Mouse (Mus musculus): ENCODE measurements around the gene Duox1. TPM values are rescaled to one million over a fixed set of nuclear protein-coding genes. Genes with fewer than 3 reads are reported as not detected.

Gene Duox1
- polyA plus RNA-seq, 1 experiment from 2014 or later: 0.87 TPM

GRCm38 (mm10) chr2:122362622-122363523 is 47.4 kb downstream of the Duox1 start:
- H3K4me3 ChIP-seq: no peak overlapping the region
- H3K27ac ChIP-seq: no peak overlapping the region
- H3K27me3 ChIP-seq: no peaks in the 10 kb centered on the region
- no peaks in the 10 kb centered on the region for H3K9me3 ChIP-seq
- H3K4me1 ChIP-seq: peaks cover 26% of the 10 kb centered on the region
- peaks cover 39% of the 10 kb centered on the region for H3K36me3 ChIP-seq
- ATAC-seq (ENCODE audit: low FRiP score, low read depth): no peak
- no peak overlapping the region for H3K4me2 ChIP-seq (replicated peaks)
- 84% methylated on average over 13 of the region's 13 CpGs for WGBS
- no peak overlapping the region for H3K9ac ChIP-seq

GRCm38 (mm10) chr2:122364352-122364944 is 49.0 kb downstream of the Duox1 start:
- no peak overlapping the region for H3K27ac ChIP-seq
- no peak overlapping the region for H3K9ac ChIP-seq
- H3K4me3 ChIP-seq: no peak overlapping the region
- H3K4me1 ChIP-seq: peaks cover 28% of the 10 kb centered on the region
- no peaks in the 10 kb centered on the region for H3K27me3 ChIP-seq
- 84% methylated on average over 3 of the region's 3 CpGs for WGBS
- no peak overlapping the region for H3K4me2 ChIP-seq (replicated peaks)
- no peak for ATAC-seq (ENCODE audit: low FRiP score, low read depth)
- peaks cover 26% of the 10 kb centered on the region for H3K36me3 ChIP-seq
- H3K9me3 ChIP-seq: no peaks in the 10 kb centered on the region

- Histone ChIP-seq H3K4me3 (no peak overlapping the region), H3K27me3 (peaks cover 3% of the 10 kb centered on the region; the same call in 1 of the 2 replicates), H3K27ac (no peak overlapping the region), H3K9ac (no peak overlapping the region), H3K36me3 (peaks cover 22% of the 10 kb centered on the region), H3K4me2 (replicated peaks) (no peak overlapping the region), H3K4me1 (peaks cover 31% of the 10 kb centered on the region), H3K9me3 (no peaks in the 10 kb centered on the region)
- ATAC-seq (ENCODE audit: low FRiP score, low read depth): no peak
- WGBS: 86% methylated on average over 10 of the region's 10 CpGs
Observed at GRCm38 (mm10) chr2:122365244-122365866, 49.9 kb downstream of the Duox1 start.

- 72% methylated on average over 3 of the region's 3 CpGs for WGBS
- H3K4me2 ChIP-seq (replicated peaks): peak overlapping the region; percentile 88
- no peak for ATAC-seq (ENCODE audit: low FRiP score, low read depth)
- H3K4me1 ChIP-seq: peaks cover 31% of the 10 kb centered on the region
- H3K4me3 ChIP-seq: 0 out of 2 replicates have a peak overlapping the region, but pooled peaks have one; percentile 92
- no peak overlapping the region for H3K27ac ChIP-seq
- H3K27me3 ChIP-seq: peaks cover 9% of the 10 kb centered on the region; the same call in 1 of the 2 replicates
- H3K36me3 ChIP-seq: peaks cover 22% of the 10 kb centered on the region
- H3K9ac ChIP-seq: peak overlapping the region; percentile 92
- H3K9me3 ChIP-seq: no peaks in the 10 kb centered on the region
Observed at GRCm38 (mm10) chr2:122366039-122366438, 50.6 kb downstream of the Duox1 start.

DNA sequence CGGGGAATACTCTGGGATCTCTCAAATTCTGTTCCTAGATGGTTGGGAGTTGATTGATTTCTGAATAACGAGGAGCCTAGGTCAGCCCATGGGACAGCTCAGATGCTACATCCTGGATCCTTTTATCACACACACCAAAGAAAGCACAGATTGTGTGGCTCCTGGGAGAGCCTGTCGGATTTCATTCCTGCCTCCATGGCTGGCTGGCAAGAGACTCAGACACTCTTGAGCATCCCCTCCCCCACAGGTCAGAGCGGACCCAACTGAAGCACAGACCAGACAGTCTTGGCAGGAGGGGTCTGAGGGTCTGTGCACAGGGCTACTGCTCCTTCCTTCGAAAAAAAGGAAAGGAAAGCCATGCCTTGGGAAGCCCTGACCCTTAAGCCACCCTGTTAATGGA is 51.2 kb downstream of the Duox1 start:
- peaks cover 22% of the 10 kb centered on the region for H3K36me3 ChIP-seq
- H3K4me2 ChIP-seq (replicated peaks): peak overlapping the region; percentile 88
- H3K4me3 ChIP-seq: peak overlapping the region; percentile 92
- peak overlapping the region; percentile 92 for H3K9ac ChIP-seq
- no peak for ATAC-seq (ENCODE audit: low FRiP score, low read depth)
- peaks cover 31% of the 10 kb centered on the region for H3K4me1 ChIP-seq
- peaks cover 10% of the 10 kb centered on the region; the same call in 1 of the 2 replicates for H3K27me3 ChIP-seq
- WGBS: 30% methylated on average over 5 of the region's 5 CpGs
- no peaks in the 10 kb centered on the region for H3K9me3 ChIP-seq
- no peak overlapping the region for H3K27ac ChIP-seq

DNA sequence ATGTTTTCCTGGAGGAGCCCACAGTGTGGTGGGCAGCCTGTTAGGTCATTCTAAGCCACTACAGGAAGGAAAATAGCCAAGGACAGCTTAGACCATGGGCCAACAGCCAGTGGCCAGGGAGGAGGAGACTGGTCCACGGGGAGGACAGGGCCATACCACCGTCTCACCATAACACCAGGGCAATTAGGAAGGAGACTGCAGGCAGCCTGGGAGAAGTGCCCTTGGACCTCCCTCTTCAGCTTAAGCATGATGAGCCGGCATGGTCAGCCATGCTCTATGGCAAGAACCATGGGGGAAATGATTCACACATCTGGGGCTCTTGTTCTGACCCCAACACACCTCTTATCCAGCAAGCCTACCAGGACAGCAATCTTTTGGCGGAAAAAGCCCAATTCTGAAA is 51.7 kb downstream of the Duox1 start:
- Histone ChIP-seq H3K4me3 (peak overlapping the region; percentile 92), H3K4me2 (replicated peaks) (peak overlapping the region; percentile 88), H3K36me3 (peaks cover 22% of the 10 kb centered on the region), H3K27me3 (peaks cover 10% of the 10 kb centered on the region; the same call in 1 of the 2 replicates), H3K9me3 (no peaks in the 10 kb centered on the region), H3K4me1 (peaks cover 30% of the 10 kb centered on the region), H3K9ac (peak overlapping the region; percentile 92), H3K27ac (no peak overlapping the region)
- no peak for ATAC-seq (ENCODE audit: low FRiP score, low read depth)
- WGBS: 17% methylated on average over 4 of the region's 4 CpGs

GRCm38 (mm10) chr2:122367701-122368080 is 52.2 kb downstream of the Duox1 start:
- H3K4me2 ChIP-seq (replicated peaks): peak overlapping the region; percentile 88
- H3K4me3 ChIP-seq: peak overlapping the region; percentile 92
- no peak for ATAC-seq (ENCODE audit: low FRiP score, low read depth)
- peak overlapping the region; percentile 92 for H3K9ac ChIP-seq
- H3K4me1 ChIP-seq: peaks cover 27% of the 10 kb centered on the region
- no peak overlapping the region for H3K27ac ChIP-seq
- no peaks in the 10 kb centered on the region for H3K9me3 ChIP-seq
- peaks cover 10% of the 10 kb centered on the region; the same call in 1 of the 2 replicates for H3K27me3 ChIP-seq
- 5% methylated on average over 4 of the region's 4 CpGs for WGBS
- peaks cover 19% of the 10 kb centered on the region for H3K36me3 ChIP-seq

- H3K4me2 ChIP-seq (replicated peaks): peak overlapping the region; percentile 88
- ATAC-seq (ENCODE audit: low FRiP score, low read depth): peak; percentile 78
- H3K27ac ChIP-seq: peak overlapping the region; percentile 69
- H3K36me3 ChIP-seq: peaks cover 13% of the 10 kb centered on the region
- H3K9me3 ChIP-seq: no peaks in the 10 kb centered on the region
- peak overlapping the region; percentile 92 for H3K4me3 ChIP-seq
- H3K9ac ChIP-seq: peak overlapping the region; percentile 92
- WGBS: 0% methylated on average over 30 of the region's 55 CpGs
- peaks cover 10% of the 10 kb centered on the region; the same call in 1 of the 2 replicates for H3K27me3 ChIP-seq
- H3K4me1 ChIP-seq: peaks cover 27% of the 10 kb centered on the region
Observed at GRCm38 (mm10) chr2:122368081-122368971, 52.9 kb downstream of the Duox1 start.

- Histone ChIP-seq H3K9ac (peak within 1 kb of the TSS; percentile 92), H3K27me3 (peaks cover 10% of the 10 kb centered on the region; the same call in 1 of the 2 replicates), H3K27ac (peak within 1 kb of the TSS; percentile 69), H3K4me3 (peak within 1 kb of the TSS; percentile 92), H3K9me3 (no peaks in the 10 kb centered on the region), H3K36me3 (peaks cover 5% of the 10 kb centered on the region), H3K4me1 (peaks cover 27% of the 10 kb centered on the region), H3K4me2 (replicated peaks) (peak within 1 kb of the TSS; percentile 88)
- peak; percentile 94 for ATAC-seq (ENCODE audit: low FRiP score, low read depth)
- 2% methylated on average over 43 of the region's 54 CpGs for WGBS
Observed at GRCm38 (mm10) chr2:122368995-122369739, 53.7 kb downstream of the Duox1 start, which contains the start of gene Shf. Gene Shf (minus strand): TSS chr2:122369162.

DNA sequence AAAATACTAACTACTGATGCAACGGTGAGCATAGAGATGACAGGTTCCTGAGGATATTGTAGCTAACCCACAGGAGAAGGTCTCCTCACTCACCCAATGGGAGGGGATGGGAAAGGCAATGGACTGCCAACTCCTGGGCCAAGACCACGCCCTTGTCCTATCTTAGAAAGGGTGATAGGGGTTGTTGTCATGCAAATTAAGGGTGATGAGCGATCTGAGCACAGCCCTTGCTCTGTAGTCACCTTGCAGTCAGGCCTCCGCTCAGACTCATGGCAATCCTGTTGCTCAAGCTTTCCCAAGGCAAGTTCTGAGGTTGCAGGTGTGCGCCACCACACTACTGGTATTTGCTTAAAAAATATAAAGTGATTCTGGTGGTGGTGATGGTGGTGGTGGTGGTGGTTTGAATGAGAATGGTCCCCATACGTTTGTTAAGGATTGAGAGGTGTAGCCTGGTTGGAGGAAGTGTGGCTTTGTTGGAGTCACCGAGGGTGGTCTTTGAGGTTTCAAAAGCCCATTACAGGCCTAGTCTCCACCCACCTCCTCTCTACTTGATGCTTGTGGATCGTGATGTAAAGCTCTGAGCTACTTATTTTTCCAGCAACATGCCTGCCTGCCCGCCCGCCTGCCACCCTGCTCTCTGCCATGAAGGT is 54.8 kb downstream of the Duox1 start:
- Histone ChIP-seq H3K27ac (no peak overlapping the region), H3K4me2 (replicated peaks) (no peak overlapping the region), H3K9ac (no peak overlapping the region), H3K36me3 (no peaks in the 10 kb centered on the region; the same call in 1 of the 2 replicates), H3K4me3 (no peak overlapping the region), H3K9me3 (no peaks in the 10 kb centered on the region), H3K27me3 (peaks cover 10% of the 10 kb centered on the region; the same call in 1 of the 2 replicates), H3K4me1 (peaks cover 27% of the 10 kb centered on the region)
- WGBS: 36% methylated on average over 10 of the region's 10 CpGs
- no peak for ATAC-seq (ENCODE audit: low FRiP score, low read depth)

Measured in limb, embryonic 13.5 days (tissue).